Mouse (Mus musculus) effector memory CD4-positive, alpha-beta T cell, adult 7 months (primary cell): ENCODE data around the gene Gm5930. TPM values are rescaled to one million over a fixed set of nuclear protein-coding genes. Genes with fewer than 3 reads are reported as not detected.

Experiments
- polyA plus RNA-seq: library from polyadenylated mRNA; unstranded; fragments of 100-300 nt; shearing (Covaris generic); gene quantifications from one replicate; pipeline ENCODE4 v1.2.1, GENCODE M21; 2017

Gm5930 gene
- not detected for polyA plus RNA-seq

DNA sequence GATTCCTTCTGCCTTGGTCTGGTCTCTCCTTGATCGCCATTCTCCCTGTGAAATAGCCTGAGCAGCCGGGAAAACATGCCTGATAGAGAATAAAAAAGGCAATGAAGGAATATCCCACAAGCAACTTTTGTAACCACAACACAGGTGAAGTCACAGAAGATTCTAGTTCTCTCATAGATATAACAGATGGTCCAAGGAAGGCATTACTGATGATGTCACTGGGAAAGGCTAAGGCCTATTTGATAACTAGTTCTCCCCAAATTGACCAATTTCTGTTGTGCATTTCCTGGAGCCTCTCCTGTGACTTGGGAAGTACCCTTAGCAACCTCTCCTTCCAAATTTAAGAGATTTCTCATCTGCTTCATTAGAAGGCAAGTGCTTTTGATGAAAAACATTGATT is at the start of gene Gm5930:
Gene Gm5930 (minus strand): TSS at position 101 of the 400 bp plus-strand sequence.

GRCm38 (mm10) chr14:44365057-44365456 is 26.7 kb upstream of the Gm5930 start, which contains the start of gene Gm8229:
Gm8229 (plus strand) TSS chr14:44365357.

DNA sequence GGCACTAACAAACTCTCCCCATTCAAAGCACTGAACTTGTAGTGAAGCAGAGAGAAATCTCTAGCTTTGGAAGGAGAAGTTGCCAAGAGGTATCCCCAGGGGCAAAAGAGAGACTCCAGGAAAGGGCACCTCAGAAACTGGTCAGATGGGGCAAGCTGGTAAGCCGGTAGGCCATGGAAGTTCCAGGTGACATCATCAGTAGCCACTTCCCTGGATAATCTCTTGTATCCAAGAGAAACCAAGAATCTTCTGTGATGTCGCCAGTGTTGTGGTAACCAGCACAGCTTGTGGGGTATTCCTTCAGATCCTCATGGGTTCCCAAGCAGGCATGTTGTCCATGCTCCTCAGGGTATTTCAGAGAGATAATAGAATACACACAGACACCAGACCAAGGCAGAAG is 53.1 kb downstream of the Gm5930 start, which contains the start of gene Gm8220:
Gene Gm8220 (plus strand): TSS at position 301 of the 400 bp plus-strand sequence.

Other genes starting within 250 kb of the Gm5930 start
- gene Ear2, start 235.9 kb downstream of the Gm5930 start, polyA plus RNA-seq: not detected
- not detected for gene Gm3327, start 214.7 kb downstream of the Gm5930 start, polyA plus RNA-seq
- not detected for gene Gm8212, start 140.9 kb downstream of the Gm5930 start, polyA plus RNA-seq
- not detected for gene 4930503E14Rik, start 125.3 kb downstream of the Gm5930 start, polyA plus RNA-seq
- gene Gm8220, start 53.0 kb downstream of the Gm5930 start, polyA plus RNA-seq: not detected
- gene Gm8229, start 26.8 kb upstream of the Gm5930 start, polyA plus RNA-seq: not detected
- gene Gm3371, start 72.1 kb upstream of the Gm5930 start, polyA plus RNA-seq: not detected
- not detected for gene Gm8232, start 95.1 kb upstream of the Gm5930 start, polyA plus RNA-seq
- gene BC061237, start 153.9 kb upstream of the Gm5930 start, polyA plus RNA-seq: not detected
- not detected for gene Gm17093, start 179.7 kb upstream of the Gm5930 start, polyA plus RNA-seq
- not detected for gene Gm8247, start 244.6 kb upstream of the Gm5930 start, polyA plus RNA-seq